Mouse (Mus musculus): Measurements from ENCODE around the gene D17H6S53E.

GRCm38 (mm10) chr17:35104754-35105153 lies 21.4 kb upstream of the D17H6S53E start:
- TF ChIP-seq POLR2A (IDR thresholded peaks at IDR 0.05; ENCODE audit: borderline replicate concordance, control insufficient read depth, low read depth, low read length) (no peak), CTCF (IDR thresholded peaks at IDR 0.05; ENCODE audit: control insufficient read depth, insufficient read depth, low read length) (no peak)

All from bone marrow, adult 2 months (tissue).